Mouse (Mus musculus) heart, adult 8-10 months (tissue): Measurements from ENCODE around the gene Calr4. TPM values are rescaled to one million over a fixed set of nuclear protein-coding genes. Genes with fewer than 3 reads are reported as not detected.

Experiments used
- DNase-seq: peaks from one replicate; pipeline ENCODE4 v3.0.0; 2022; ENCODE audit warnings: low spot score
- total RNA-seq, 4 experiments: library from RNA; stranded (reverse); gene quantifications; 2 replicates each; pipeline ENCODE4 v1.2.4; 2022

Gene Calr4
- total RNA-seq, 4 experiments from 2014 or later = not detected

- peak; percentile 91 for DNase-seq
Observed at GRCm38 (mm10) chr4:109279689-109280458, 45.6 kb downstream of the Calr4 start, which contains the start of gene Eps15. Eps15 (plus strand) TSS chr4:109280268.

GRCm38 (mm10) chr4:109280459-109281160 lies 46.3 kb downstream of the Calr4 start:
- DNase-seq = peak; percentile 28

- no peak for DNase-seq
Observed at GRCm38 (mm10) chr4:109281161-109281560, 46.9 kb downstream of the Calr4 start.

- DNase-seq = no peak
Observed at GRCm38 (mm10) chr4:109281946-109282345, 47.7 kb downstream of the Calr4 start.

- no peak for DNase-seq
Observed at GRCm38 (mm10) chr4:109294629-109295028, 60.3 kb downstream of the Calr4 start.

- DNase-seq = no peak
Observed at GRCm38 (mm10) chr4:109296510-109296909, 62.2 kb downstream of the Calr4 start.

- no peak for DNase-seq
Observed at GRCm38 (mm10) chr4:109299136-109299535, 64.9 kb downstream of the Calr4 start.

Other genes with a start within 250 kb of the Calr4 start
- 100 to 1,000 TPM; 123 to 146 (median 141) TPM for gene Nrd1, start 233.8 kb upstream of the Calr4 start, total RNA-seq
- 100 to 1,000 TPM in 2 of 4 experiments, 10 to 100 TPM in 2; 85.9 to 105 (median 95.9) TPM for gene Osbpl9, start 32.2 kb upstream of the Calr4 start, total RNA-seq
- gene Eps15, start 45.8 kb downstream of the Calr4 start, total RNA-seq = 10 to 100 TPM; 40.2 to 48.6 (median 44.1) TPM
- 1 to 10 TPM; 1.3 to 2.0 (median 1.7) TPM for gene Ttc39a, start 172.1 kb downstream of the Calr4 start, total RNA-seq